Mouse (Mus musculus) Patski (cell line): ENCODE results near the gene Nav2. TPM values are rescaled to one million over a fixed set of nuclear protein-coding genes. Genes with fewer than 3 reads are reported as not detected.

Experiments
- ATAC-seq: fragments of 100-300 bp; one replicate; pipeline ENCODE4 v1.8.0; 2021
- CTCF ChIA-PET: fragments of 350-600 bp; sonication (Branson Sonifier 250); formaldehyde crosslinking; loops from one replicate; lab custom pipeline; 2022; ENCODE audit warnings: inconsistent platforms; lab: Charles Lee
- POLR2A ChIA-PET: fragments of 350-600 bp; sonication (Branson Sonifier 250); formaldehyde crosslinking; loops from one replicate; lab custom pipeline; 2022; ENCODE audit warnings: antibody characterized with exemption, inconsistent platforms; lab: Charles Lee
- DNase-seq: peaks from one replicate; pipeline ENCODE4 v3.0.0-alpha.2; 2011; ENCODE audit warnings: low read depth, low spot score
- H3K27me3 ChIP-seq: fragments of 371-371 bp; one replicate; pipeline ENCODE4 v1.5.1; 2021
- CTCF ChIP-seq: fragments of 100-300 bp; IDR thresholded peaks from one replicate; pipeline ENCODE4 v1.5.1; 2021
- in situ Hi-C: fragments of 300-500 bp; cut with MboI; formaldehyde crosslinking; loops from 3 replicates; pipeline ENCODE4 v1.11.1; 2018; ENCODE audit warnings: low pct_unique_long_range_greater_than_20kb, mixed read lengths
- polyA plus RNA-seq: library from polyadenylated mRNA; unstranded; gene quantifications from one replicate; pipeline ENCODE4 v1.2.3, GENCODE M21; 2021

Gene Nav2
- polyA plus RNA-seq, 1 experiment from 2014 or later = 13.3 TPM

- no peak for TF ChIP-seq CTCF
- DNase-seq (no peak), ATAC-seq (no peak)
- ChIA-PET POLR2A (no interaction called here), CTCF (interaction anchor here (0.9 to 1.2 kb wide), 3 partner anchors 9 to 67 kb away, joined by 3 read pairs; no protein-coding TSS in a partner anchor)
- in situ Hi-C loops = no loop called here
- H3K27me3 ChIP-seq = no peaks in the 10 kb centered on the region
These were observed 156.4 kb downstream of the Nav2 start for GRCm38 (mm10) chr7:49064792-49065521.

GRCm38 (mm10) chr7:49065621-49066475, 157.3 kb downstream of the Nav2 start:
- CTCF ChIA-PET = interaction anchor here (0.9 to 1.2 kb wide), 5 partner anchors 8 to 137 kb away, joined by 3 read pairs; no protein-coding TSS in a partner anchor
- peak; percentile 48 for TF ChIP-seq CTCF
- DNase-seq = no peak
- H3K27me3 ChIP-seq = no peaks in the 10 kb centered on the region
- in situ Hi-C loops = no loop called here
- no peak for ATAC-seq
- POLR2A ChIA-PET = interaction anchor here (0.9 kb wide), 1 partner anchor 10 kb away, joined by 3 read pairs; no protein-coding TSS in a partner anchor

GRCm38 (mm10) chr7:49066828-49067227, 158.3 kb downstream of the Nav2 start:
- TF ChIP-seq CTCF = no peak
- H3K27me3 ChIP-seq = no peaks in the 10 kb centered on the region
- in situ Hi-C loops = no loop called here
- ChIA-PET CTCF (no interaction called here), POLR2A (no interaction called here)
- DNase-seq (no peak), ATAC-seq (no peak)

- ChIA-PET CTCF (interaction anchor here (1.5 to 2.8 kb wide), 3 partner anchors 11 to 106 kb away, joined by 3 to 17 read pairs (median 3); no protein-coding TSS in a partner anchor), POLR2A (no interaction called here)
- ATAC-seq (no peak), DNase-seq (no peak)
- in situ Hi-C loops = no loop called here
- H3K27me3 ChIP-seq = no peaks in the 10 kb centered on the region
- TF ChIP-seq CTCF = no peak
These were observed 161.0 kb downstream of the Nav2 start for GRCm38 (mm10) chr7:49069396-49069961.

GRCm38 (mm10) chr7:49070621-49071020, 162.1 kb downstream of the Nav2 start:
- H3K27me3 ChIP-seq = no peaks in the 10 kb centered on the region
- no peak for DNase-seq
- ChIA-PET POLR2A (no interaction called here), CTCF (interaction anchor here (1.1 to 2.8 kb wide), 3 partner anchors 11 to 107 kb away, joined by 3 to 17 read pairs (median 4); no protein-coding TSS in a partner anchor)
- no peak for ATAC-seq
- in situ Hi-C loops = no loop called here
- TF ChIP-seq CTCF = no peak

GRCm38 (mm10) chr7:49071141-49071567, 162.6 kb downstream of the Nav2 start:
- no peak for TF ChIP-seq CTCF

GRCm38 (mm10) chr7:49075333-49075934, 166.9 kb downstream of the Nav2 start:
- no peak for TF ChIP-seq CTCF
- POLR2A ChIA-PET = interaction anchor here (1.4 to 2.0 kb wide), 3 partner anchors 10 to 43 kb away, joined by 3 to 6 read pairs (median 6); no protein-coding TSS in a partner anchor
- CTCF ChIA-PET = interaction anchor here (0.9 to 2.1 kb wide), 3 partner anchors 10 to 69 kb away, joined by 3 to 8 read pairs (median 4); no protein-coding TSS in a partner anchor
- in situ Hi-C loops = no loop called here
- DNase-seq (peak; percentile 75), ATAC-seq (peak; percentile 52)
- no peaks in the 10 kb centered on the region for H3K27me3 ChIP-seq

More at GRCm38 (mm10) chr7:49071141-49071567, 162.6 kb downstream of the Nav2 start:
- no peak for ATAC-seq
- ChIA-PET POLR2A (no interaction called here), CTCF (interaction anchor here (1.1 kb wide), 1 partner anchor 11 kb away, joined by 4 read pairs; no protein-coding TSS in a partner anchor)
- in situ Hi-C loops = no loop called here
- no peaks in the 10 kb centered on the region for H3K27me3 ChIP-seq
- no peak for DNase-seq

GRCm38 (mm10) chr7:49076283-49076694, 167.8 kb downstream of the Nav2 start:
- DNase-seq (peak; percentile 90), ATAC-seq (peak; percentile 80)
- CTCF ChIA-PET = interaction anchor here (2.1 kb wide), 1 partner anchor 16 kb away, joined by 8 read pairs; no protein-coding TSS in a partner anchor
- in situ Hi-C loops = no loop called here
- no peaks in the 10 kb centered on the region for H3K27me3 ChIP-seq
- no peak for TF ChIP-seq CTCF
- POLR2A ChIA-PET = interaction anchor here (1.4 to 2.0 kb wide), 2 partner anchors 10 to 16 kb away, joined by 3 to 6 read pairs; no protein-coding TSS in a partner anchor

- DNase-seq (no peak), ATAC-seq (no peak)
- no peak for TF ChIP-seq CTCF
- H3K27me3 ChIP-seq = no peaks in the 10 kb centered on the region
- in situ Hi-C loops = no loop called here
- ChIA-PET POLR2A (interaction anchor here (0.6 kb wide), 1 partner anchor 286 kb away, joined by 6 read pairs; no protein-coding TSS in a partner anchor), CTCF (interaction anchor here (1.0 kb wide), 1 partner anchor 48 kb away, joined by 3 read pairs; no protein-coding TSS in a partner anchor)
These were observed 170.4 kb downstream of the Nav2 start for GRCm38 (mm10) chr7:49078930-49079329.
